Mouse (Mus musculus) gastrocnemius, adult 8-10 months (tissue): ENCODE data around the gene Ift27. TPM values are rescaled to one million over a fixed set of nuclear protein-coding genes. Genes with fewer than 3 reads are reported as not detected.

Experiments used
- total RNA-seq, 4 experiments: library from RNA; stranded (reverse); gene quantifications; 2 replicates each; pipeline ENCODE4 v1.2.4; 2022

Ift27 gene
- total RNA-seq, 4 experiments from 2014 or later = 9.0 to 16.1 (median 12.5) TPM

Other genes starting within 250 kb of the Ift27 start
- 100 to 1,000 TPM; 189 to 214 (median 212) TPM for gene Txn2, start 245.1 kb downstream of the Ift27 start, total RNA-seq
- under 1 TPM; 0.17 to 0.61 (median 0.31) TPM for gene Foxred2, start 217.4 kb downstream of the Ift27 start, total RNA-seq
- 10 to 100 TPM; 51.7 to 65.7 (median 53.8) TPM for gene Eif3d, start 203.3 kb downstream of the Ift27 start, total RNA-seq
- not detected for gene Cacng2, start 54.1 kb downstream of the Ift27 start, total RNA-seq
- over 10,000 TPM; 12,380 to 17,080 (median 15,669) TPM for gene Pvalb, start 32.3 kb upstream of the Ift27 start, total RNA-seq
- gene Ncf4, start 70.7 kb upstream of the Ift27 start, total RNA-seq = under 1 TPM in 3 of 4 experiments, not detected in 1; 0.24 to 0.94 (median 0.74) TPM
- under 1 TPM; 0.39 to 0.56 (median 0.43) TPM for gene Csf2rb2, start 131.6 kb upstream of the Ift27 start, total RNA-seq
- gene Csf2rb, start 151.6 kb upstream of the Ift27 start, total RNA-seq = under 1 TPM; 0.41 to 0.99 (median 0.81) TPM
- not detected for gene Tex33, start 221.8 kb upstream of the Ift27 start, total RNA-seq
- 10 to 100 TPM; 19.1 to 25.8 (median 22.3) TPM for gene Tst, start 231.8 kb upstream of the Ift27 start, total RNA-seq
- gene Mpst, start 232.3 kb upstream of the Ift27 start, total RNA-seq = 10 to 100 TPM; 58.9 to 65.3 (median 59.7) TPM